Mouse (Mus musculus) heart, postnatal 0 days (tissue): ENCODE results near the gene Fbxl3.

Experiments used
- CTCF ChIP-seq: IDR thresholded peaks from 2 replicates; pipeline ENCODE4 v1.5.1; 2016; ENCODE audit warnings: antibody characterized with exemption, control low read depth, low read depth
- EP300 ChIP-seq: IDR thresholded peaks from 2 replicates; pipeline ENCODE4 v1.6.1; 2016; ENCODE audit warnings: antibody characterized with exemption, low read depth

GRCm38 (mm10) chr14:103075166-103075565 is 24.2 kb downstream of the Fbxl3 start:
- TF ChIP-seq CTCF (no peak), EP300 (no peak)
